Mouse (Mus musculus): Measurements from ENCODE around the gene Frmpd2.

GRCm38 (mm10) chr14:33527938-33528337 is 56.4 kb downstream of the Frmpd2 start:
- TF ChIP-seq CTCF (IDR thresholded peaks at IDR 0.05; ENCODE audit: low read depth) (no peak), EP300 (optimal IDR thresholded peaks at IDR 0.05) (no peak)
